Comparison of ENCODE assay signal across 8 mouse cellular contexts in genomic region chr13:119640504-119640903, GRCm38 (mm10). TPM values are rescaled to one million over a fixed set of nuclear protein-coding genes. Genes with fewer than 3 reads are reported as not detected.
A peak's percentile ranks its signal among the peaks of the same experiment; 100 is the strongest.
DNase-seq lines count a peak whose midpoint lies in the region; ATAC-seq and TF ChIP-seq lines count a peak whose summit lies in the region.

No protein-coding gene starts in this region.

- H3K9ac ChIP-seq in forebrain, embryonic 15.5 days (replicated peaks): no peak overlapping the region
- no peak overlapping the region for H3K9ac ChIP-seq in forebrain, embryonic 12.5 days
- H3K9ac ChIP-seq in lung, embryonic 14.5 days: no peak overlapping the region

- TF ChIP-seq CTCF in lung, embryonic 14.5 days (IDR thresholded peaks at IDR 0.05; ENCODE audit: low read depth): peak; percentile 67
- no peak for TF ChIP-seq CTCF in lung, adult 2 months (IDR thresholded peaks at IDR 0.05; ENCODE audit: insufficient read depth, low read length)

- H3K4me2 ChIP-seq in forebrain, embryonic 15.5 days (replicated peaks): no peak overlapping the region
- H3K4me2 ChIP-seq in forebrain, embryonic 12.5 days: no peak overlapping the region
- no peak overlapping the region for H3K4me2 ChIP-seq in lung, embryonic 14.5 days

- peak; percentile 43; the same call in 1 of the 2 replicates for ATAC-seq in forebrain, embryonic 15.5 days (replicated peaks)
- ATAC-seq in forebrain, embryonic 12.5 days (ENCODE audit: low FRiP score): no peak
- ATAC-seq in lung, embryonic 14.5 days (ENCODE audit: insufficient read depth): no peak
- peak; percentile 62 to 75; a peak in 2 of 4 replicates for ATAC-seq in hematopoietic stem cell, adult 5-6 weeks (replicated peaks in 1 of 2; ENCODE audit: insufficient read depth in 1 of 2, low FRiP score in 2 of 2, low TSS enrichment in 1 of 2, low read depth in 1 of 2, poor library complexity in 2 of 2, severe bottlenecking in 2 of 2)

- TF ChIP-seq POLR2A in lung, adult 2 months (IDR thresholded peaks at IDR 0.05; ENCODE audit: borderline replicate concordance, extremely low read depth, low read depth, low read length): no peak

- no peak overlapping the region for H3K27ac ChIP-seq in forebrain, embryonic 15.5 days (replicated peaks)
- H3K27ac ChIP-seq in forebrain, embryonic 12.5 days: no peak overlapping the region
- no peak overlapping the region for H3K27ac ChIP-seq in lung, embryonic 14.5 days (ENCODE audit: low read depth)

- peak; percentile 85 for DNase-seq in lung, embryonic 14.5 days
- DNase-seq in lung, adult 2 months: no peak
- DNase-seq in brain, adult 2 months (ENCODE audit: low read depth, low spot score): peak; percentile 72
- DNase-seq in splenic B cell, adult 2 months (ENCODE audit: low read depth, low spot score): peak; percentile 68
- no peak for DNase-seq in spleen, adult 18-20 months

- no peaks in the 10 kb centered on the region for H3K27me3 ChIP-seq in forebrain, embryonic 15.5 days
- no peaks in the 10 kb centered on the region for H3K27me3 ChIP-seq in forebrain, embryonic 12.5 days
- H3K27me3 ChIP-seq in lung, embryonic 14.5 days (ENCODE audit: insufficient read depth, low read length): no peaks in the 10 kb centered on the region
- H3K27me3 ChIP-seq in splenic B cell, adult 2 months (ENCODE audit: control insufficient read depth, insufficient read depth, low read length, poor library complexity, severe bottlenecking): no peaks in the 10 kb centered on the region

- WGBS in forebrain, embryonic 15.5 days: 36% methylated on average over 4 of the region's 4 CpGs
- 36% methylated on average over 4 of the region's 4 CpGs for WGBS in forebrain, embryonic 12.5 days
- WGBS in lung, embryonic 14.5 days: 41% methylated on average over 4 of the region's 4 CpGs
- 32% methylated on average over 4 of the region's 4 CpGs for WGBS in lung, adult 2 months

- no peak overlapping the region for H3K4me3 ChIP-seq in forebrain, embryonic 15.5 days
- H3K4me3 ChIP-seq in forebrain, embryonic 12.5 days (replicated peaks): no peak overlapping the region
- no peak overlapping the region for H3K4me3 ChIP-seq in lung, embryonic 14.5 days (ENCODE audit: low read depth, low read length)
- no peak overlapping the region for H3K4me3 ChIP-seq in lung, adult 2 months (replicated peaks; ENCODE audit: extremely low read depth, low read depth, low read length)

- no peaks in the 10 kb centered on the region for H3K9me3 ChIP-seq in forebrain, embryonic 15.5 days
- no peaks in the 10 kb centered on the region for H3K9me3 ChIP-seq in forebrain, embryonic 12.5 days
- H3K9me3 ChIP-seq in lung, embryonic 14.5 days (ENCODE audit: low read depth, low read length): no peaks in the 10 kb centered on the region

- no peaks in the 10 kb centered on the region for H3K4me1 ChIP-seq in forebrain, embryonic 15.5 days
- no peaks in the 10 kb centered on the region for H3K4me1 ChIP-seq in forebrain, embryonic 12.5 days
- no peaks in the 10 kb centered on the region for H3K4me1 ChIP-seq in lung, embryonic 14.5 days (ENCODE audit: insufficient read depth)
- H3K4me1 ChIP-seq in lung, adult 2 months (ENCODE audit: control insufficient read depth, insufficient read depth, low read length): no peaks in the 10 kb centered on the region

- no peaks in the 10 kb centered on the region for H3K36me3 ChIP-seq in forebrain, embryonic 15.5 days
- no peaks in the 10 kb centered on the region for H3K36me3 ChIP-seq in forebrain, embryonic 12.5 days (replicated peaks)
- H3K36me3 ChIP-seq in lung, embryonic 14.5 days (ENCODE audit: insufficient read depth): no peaks in the 10 kb centered on the region
- H3K36me3 ChIP-seq in splenic B cell, adult 2 months (ENCODE audit: control insufficient read depth, insufficient read depth, low read length, poor library complexity, severe bottlenecking): no peaks in the 10 kb centered on the region

RNA-seq across cellular contexts. Expression of gene Ccl28, which starts 16.9 kb away (rescaled TPM):
- polyA plus RNA-seq in forebrain, embryonic 15.5 days (2015; fragmentation: Nextera tagmentation; extraction: Ambion mirVana): 0.26 and 0.51 TPM in 2 replicates
- polyA plus RNA-seq in forebrain, embryonic 12.5 days (2016; fragmentation: Nextera tagmentation; extraction: Ambion mirVana): 0.09 and 0.28 TPM in 2 replicates
- polyA plus RNA-seq in lung, embryonic 14.5 days (2014; fragmentation: Nextera tagmentation; extraction: Ambion mirVana): 0.09 TPM in 1 of 2 replicates, not detected in the other
- 0.06 and 0.07 TPM in 2 replicates for polyA plus RNA-seq in lung, adult 2 months (2012; rRNA removed)
- 0.35 and 1.5 TPM in 2 replicates for total RNA-seq in hematopoietic stem cell, adult 5-6 weeks (2017)

RNA-seq across cellular contexts. Expression of gene Hmgcs1, which starts 49.7 kb away (rescaled TPM):
- 367 and 395 TPM in 2 replicates for polyA plus RNA-seq in forebrain, embryonic 15.5 days (2015; fragmentation: Nextera tagmentation; extraction: Ambion mirVana)
- 399 and 410 TPM in 2 replicates for polyA plus RNA-seq in forebrain, embryonic 12.5 days (2016; fragmentation: Nextera tagmentation; extraction: Ambion mirVana)
- 126 and 142 TPM in 2 replicates for polyA plus RNA-seq in lung, embryonic 14.5 days (2014; fragmentation: Nextera tagmentation; extraction: Ambion mirVana)
- 21.3 and 46.3 TPM in 2 replicates for polyA plus RNA-seq in lung, adult 2 months (2012; rRNA removed)
- 38.3 and 42.3 TPM in 2 replicates for total RNA-seq in hematopoietic stem cell, adult 5-6 weeks (2017)

Comparison
In these comparisons a context has a peak if more than half of its experiments do, and no peak if none do; other contexts are left out.
1. ATAC-seq: peak in forebrain, embryonic 15.5 days (single experiment) and hematopoietic stem cell, adult 5-6 weeks (2 of 2); none in forebrain, embryonic 12.5 days (single experiment) and lung, embryonic 14.5 days (single experiment).
2. DNase-seq: peak in lung, embryonic 14.5 days (single experiment), brain, adult 2 months (single experiment) and splenic B cell, adult 2 months (single experiment); none in lung, adult 2 months (single experiment) and spleen, adult 18-20 months (0 of 2).